Mouse (Mus musculus) adipocyte (in vitro differentiated cells): Measurements from ENCODE around the gene Alyref2.

Experiments used
- DNase-seq: peaks from one replicate; pipeline ENCODE4 v3.0.0-alpha.2; 2016; ENCODE audit warnings: low spot score

Gene Alyref2

GRCm38 (mm10) chr1:171501016-171501610 is 2.2 kb upstream of the Alyref2 start:
- DNase-seq: no peak

DNA sequence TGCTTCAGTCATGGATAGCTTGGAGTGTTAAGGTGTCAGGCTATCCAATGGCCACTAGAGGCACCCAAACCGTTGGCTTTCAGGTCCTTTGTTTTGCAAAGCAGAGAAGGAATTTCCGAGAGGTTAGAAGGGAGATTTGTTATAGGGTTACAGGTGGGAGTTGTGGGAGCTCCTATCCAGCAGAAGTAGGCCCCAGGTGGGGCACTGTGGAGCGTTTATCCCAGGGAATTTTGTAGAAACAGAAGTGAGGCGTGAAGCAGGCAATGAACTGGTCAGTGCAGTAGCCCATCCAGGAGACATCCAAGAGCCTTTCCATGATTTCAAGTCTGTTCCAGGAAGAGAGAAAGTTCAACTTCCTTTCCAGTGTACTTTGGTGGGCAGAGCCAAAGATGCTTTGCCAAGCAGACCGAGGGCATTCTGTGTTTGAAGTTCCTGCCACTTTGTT is 1.6 kb upstream of the Alyref2 start:
- DNase-seq: peak; percentile 69

DNA sequence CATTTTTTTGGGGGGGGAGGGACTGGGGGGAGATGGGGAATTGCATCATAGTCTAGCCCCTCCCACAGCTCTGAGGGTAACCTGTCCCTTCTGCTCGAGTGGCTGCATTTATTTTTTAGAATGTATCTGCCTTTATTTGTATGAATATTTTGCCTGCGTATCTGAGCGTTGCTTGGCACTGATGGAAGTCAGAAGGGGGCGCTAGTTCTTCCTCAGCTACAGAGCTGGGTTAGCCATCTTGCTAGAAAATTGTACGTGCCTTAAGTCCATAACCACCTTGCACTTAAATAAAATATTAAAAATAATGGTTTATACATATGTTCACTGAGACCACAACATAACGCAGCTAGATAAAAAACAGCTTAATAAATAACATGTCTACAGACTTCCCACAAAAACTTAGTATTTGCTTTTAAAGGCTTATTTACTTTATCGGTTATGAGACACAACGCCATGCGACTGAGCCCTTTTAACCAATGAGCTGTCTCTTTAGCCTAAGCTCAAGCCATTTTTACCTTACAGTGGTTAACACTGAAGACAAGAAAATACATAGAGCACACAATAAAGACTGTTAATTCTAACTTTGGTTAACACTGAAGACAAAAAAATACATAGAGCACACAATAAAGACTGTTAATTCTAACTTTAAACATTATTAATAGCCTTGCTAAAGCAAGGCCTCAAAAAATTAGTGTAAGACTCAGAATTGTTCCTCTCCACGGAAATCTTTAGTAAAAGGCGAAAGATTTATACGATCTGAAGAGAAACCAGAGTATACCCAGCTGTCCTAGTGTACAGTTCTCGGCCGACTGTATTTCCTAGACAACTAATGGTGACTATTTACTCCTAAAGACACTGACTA is 659 bp upstream of the Alyref2 start:
- peak; percentile 92 for DNase-seq

DNA sequence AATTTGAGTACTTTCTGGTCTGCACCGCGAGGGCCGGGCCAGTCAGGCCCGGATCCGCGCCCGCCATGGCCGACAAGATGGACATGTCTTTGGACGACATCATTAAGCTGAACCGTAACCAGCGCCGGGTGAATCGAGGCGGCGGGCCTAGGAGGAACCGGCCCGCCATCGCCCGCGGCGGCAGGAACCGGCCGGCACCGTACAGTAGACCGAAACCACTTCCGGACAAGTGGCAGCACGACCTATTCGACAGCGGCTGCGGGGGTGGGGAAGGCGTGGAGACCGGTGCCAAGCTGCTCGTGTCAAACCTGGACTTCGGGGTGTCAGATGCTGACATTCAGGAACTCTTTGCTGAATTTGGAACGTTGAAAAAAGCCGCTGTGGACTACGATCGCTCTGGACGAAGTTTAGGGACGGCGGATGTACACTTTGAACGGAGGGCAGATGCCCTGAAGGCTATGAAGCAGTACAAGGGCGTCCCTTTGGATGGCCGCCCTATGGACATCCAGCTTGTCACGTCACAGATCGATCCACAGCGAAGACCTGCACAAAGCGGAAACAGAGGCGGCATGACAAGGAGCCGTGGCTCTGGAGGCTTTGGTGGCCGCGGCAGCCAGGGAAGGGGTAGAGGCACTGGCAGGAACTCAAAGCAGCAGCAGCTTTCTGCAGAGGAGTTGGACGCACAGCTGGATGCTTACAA is 464 bp downstream of the Alyref2 start:
- DNase-seq: peak; percentile 82

DNA sequence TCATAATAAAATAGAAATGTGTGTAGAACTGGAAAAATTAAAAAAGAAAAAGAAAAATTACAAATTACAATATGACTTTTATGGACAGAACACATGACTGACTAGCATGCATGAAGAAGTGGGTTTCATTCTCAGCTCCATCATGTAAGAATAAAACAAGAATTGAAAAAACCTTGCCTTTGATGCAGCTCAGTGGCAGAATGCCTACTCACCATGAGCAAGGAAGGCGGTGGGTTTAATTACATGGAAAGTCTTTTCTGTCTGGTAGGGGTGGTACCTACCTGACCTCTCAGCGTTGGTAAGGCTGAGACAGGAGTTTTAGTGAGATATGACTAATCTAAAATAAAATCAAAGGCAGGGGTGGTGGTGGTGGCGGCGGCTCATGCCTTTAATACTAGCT is 1.3 kb downstream of the Alyref2 start:
- peak; percentile 3 for DNase-seq

DNA sequence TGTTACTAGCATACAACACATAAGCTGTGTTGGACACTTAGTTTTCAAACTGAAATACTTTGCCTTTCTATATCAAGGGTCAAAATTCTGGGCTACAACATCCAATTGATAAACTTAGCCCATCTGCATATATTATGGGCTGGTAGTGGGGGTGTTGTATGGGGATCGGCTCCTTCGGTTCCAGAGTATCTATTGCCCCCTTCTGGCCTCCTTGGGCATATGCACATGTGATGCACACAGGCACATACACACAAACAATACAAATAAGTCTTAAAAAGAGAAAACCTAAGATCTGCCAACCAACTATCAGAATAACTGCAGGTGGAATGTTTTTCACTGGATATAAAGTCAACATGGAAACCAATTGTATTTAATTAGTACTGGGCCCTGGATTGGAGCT is 10.0 kb downstream of the Alyref2 start:
- DNase-seq: no peak

DNA sequence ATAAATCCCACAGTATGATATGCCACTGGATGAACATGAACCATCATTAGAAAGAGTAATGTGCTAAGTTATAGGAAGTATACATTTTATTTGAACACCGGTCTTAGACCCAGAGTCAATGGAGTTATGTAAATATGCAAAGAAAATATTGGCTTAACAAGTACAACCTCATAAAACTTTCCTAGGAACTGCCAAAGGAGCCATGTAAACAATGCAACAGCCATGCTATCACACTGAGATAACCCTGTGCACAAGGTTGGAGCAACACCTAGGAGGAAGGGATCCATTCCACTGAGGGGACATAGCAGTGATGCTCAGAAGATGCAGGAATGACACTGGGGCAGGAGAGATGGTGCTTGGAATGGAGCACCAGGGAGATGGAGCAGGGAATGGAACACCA is 10.5 kb downstream of the Alyref2 start:
- no peak for DNase-seq

GRCm38 (mm10) chr1:171515039-171515438 is 11.8 kb downstream of the Alyref2 start:
- DNase-seq: no peak

GRCm38 (mm10) chr1:171515557-171515956 is 12.3 kb downstream of the Alyref2 start:
- no peak for DNase-seq

GRCm38 (mm10) chr1:171531367-171531766 is 28.1 kb downstream of the Alyref2 start:
- no peak for DNase-seq

- no peak for DNase-seq
Measured at GRCm38 (mm10) chr1:171532830-171533229, 29.6 kb downstream of the Alyref2 start.

DNA sequence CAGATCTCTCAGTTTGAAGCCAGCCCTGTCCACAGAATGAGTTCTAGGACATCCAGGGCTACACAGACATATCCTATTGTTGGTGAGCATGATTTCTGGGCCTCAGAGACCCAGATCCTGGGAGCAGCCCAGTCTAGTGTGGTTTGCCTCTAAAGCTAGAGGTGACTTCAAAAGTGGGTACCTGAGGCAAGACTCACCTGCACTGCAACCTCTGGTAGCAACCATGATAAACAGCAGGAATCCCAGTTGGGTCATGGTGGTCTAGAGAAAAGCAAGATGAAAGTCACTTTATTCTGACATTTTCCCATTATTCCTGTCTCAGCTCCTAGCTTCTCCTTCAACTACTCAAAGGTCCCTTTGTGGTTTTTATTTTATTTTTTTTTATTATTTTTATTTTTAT is 31.3 kb downstream of the Alyref2 start:
- DNase-seq: no peak

GRCm38 (mm10) chr1:171535194-171535593 is 31.9 kb downstream of the Alyref2 start, which contains the start of gene Itln1:
Itln1 (minus strand) TSS chr1:171535294.
- no peak for DNase-seq

- no peak for DNase-seq
Measured at GRCm38 (mm10) chr1:171540694-171541093, 37.4 kb downstream of the Alyref2 start.

- no peak for DNase-seq
Measured at GRCm38 (mm10) chr1:171551326-171551725, 48.0 kb downstream of the Alyref2 start.

GRCm38 (mm10) chr1:171552230-171552629 is 49.0 kb downstream of the Alyref2 start:
- no peak for DNase-seq

GRCm38 (mm10) chr1:171553359-171554341 is 50.4 kb downstream of the Alyref2 start:
- DNase-seq: no peak
